Mouse (Mus musculus) testis, adult 2 months (tissue): ENCODE results near the gene Ak4. TPM values are rescaled to one million over a fixed set of nuclear protein-coding genes. Genes with fewer than 3 reads are reported as not detected.

Experiments
- H3K27ac ChIP-seq: fragments of 200-500 bp; 2 replicates; pipeline ENCODE4 v1.5.1; 2012; ENCODE audit warnings: low read depth, low read length; ENCODE audit not compliant: control insufficient read depth, insufficient read depth
- H3K27me3 ChIP-seq: fragments of 200-500 bp; 2 replicates; pipeline ENCODE4 v1.6.1; 2012; ENCODE audit warnings: mild to moderate bottlenecking, low read length, moderate library complexity; ENCODE audit not compliant: control insufficient read depth, insufficient read depth
- H3K36me3 ChIP-seq: fragments of 200-500 bp; 2 replicates; pipeline ENCODE4 v1.6.1; 2012; ENCODE audit warnings: mild to moderate bottlenecking, low read length; ENCODE audit not compliant: control insufficient read depth, insufficient read depth
- H3K4me1 ChIP-seq: fragments of 200-500 bp; 2 replicates; pipeline ENCODE4 v1.6.1; 2012; ENCODE audit warnings: low read length; ENCODE audit not compliant: control insufficient read depth, insufficient read depth
- H3K4me3 ChIP-seq: fragments of 200-500 bp; 2 replicates; pipeline ENCODE4 v1.5.1; 2012; ENCODE audit warnings: low read depth, mild to moderate bottlenecking, low read length, moderate library complexity, mixed read lengths; ENCODE audit not compliant: control insufficient read depth
- CTCF ChIP-seq: fragments of 200-500 bp; IDR thresholded peaks from 2 replicates; pipeline ENCODE4 v1.5.1; 2012; ENCODE audit warnings: low read depth, mild to moderate bottlenecking, inconsistent platforms, low read length, moderate library complexity; ENCODE audit not compliant: control insufficient read depth, insufficient read depth, insufficient replicate concordance
- POLR2A ChIP-seq: fragments of 200-500 bp; IDR thresholded peaks from 2 replicates; pipeline ENCODE4 v1.6.1; 2012; ENCODE audit warnings: low read depth, mild to moderate bottlenecking, inconsistent platforms, low read length, moderate library complexity; ENCODE audit not compliant: control insufficient read depth
- polyA plus RNA-seq: library from polyadenylated mRNA; depleted of rRNA; stranded (reverse); fragments of >200 nt; gene quantifications from 2 replicates; pipeline ENCODE4 v1.2.3, GENCODE M21; 2012

Gene Ak4
- polyA plus RNA-seq, 1 experiment = 4.2 TPM

DNA sequence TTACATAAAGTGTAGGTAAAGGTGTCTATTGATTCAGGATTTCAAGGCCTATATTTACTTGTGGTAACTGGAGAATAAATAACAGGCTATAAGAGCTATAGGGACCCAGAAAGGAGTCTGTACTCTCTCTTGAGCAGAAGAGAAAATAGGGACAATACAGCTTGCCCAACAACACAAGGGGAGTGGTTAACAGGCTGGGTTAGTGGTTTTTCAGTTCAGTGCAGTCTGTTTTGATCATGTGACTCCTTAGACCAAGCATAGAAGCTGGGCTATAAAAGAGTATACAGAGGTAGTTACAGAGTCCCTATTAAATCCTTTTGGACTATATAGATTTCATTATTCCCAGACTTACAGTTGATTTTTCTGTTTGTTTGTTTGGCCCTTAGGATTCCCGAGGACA, 41.0 kb downstream of the Ak4 start:
- Histone ChIP-seq H3K27ac (no peak overlapping the region), H3K4me1 (no peaks in the 10 kb centered on the region), H3K27me3 (no peaks in the 10 kb centered on the region), H3K4me3 (no peak overlapping the region; the same call in 1 of the 2 replicates), H3K36me3 (no peaks in the 10 kb centered on the region)
- TF ChIP-seq POLR2A (no peak), CTCF (no peak)

DNA sequence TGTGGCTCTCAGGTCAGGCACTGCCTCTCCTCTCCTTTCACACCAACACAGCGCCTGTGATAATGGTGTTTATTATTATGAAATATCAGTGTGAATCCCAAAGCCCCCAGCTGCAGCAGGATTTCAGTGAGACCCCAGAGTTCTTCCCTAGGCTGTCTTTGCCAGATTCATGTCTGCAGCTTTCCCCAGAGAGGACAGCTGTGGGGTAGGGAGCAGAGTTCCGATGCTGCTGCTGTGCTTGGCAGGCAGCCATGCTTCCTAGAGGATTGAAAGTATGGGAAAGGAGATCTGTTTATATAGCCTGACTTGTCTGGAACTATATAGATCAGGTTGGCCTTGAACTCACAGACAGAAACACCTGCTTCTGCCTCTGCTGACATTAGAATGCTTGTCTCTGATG, 43.0 kb downstream of the Ak4 start:
- H3K27me3 ChIP-seq = no peaks in the 10 kb centered on the region
- H3K27ac ChIP-seq = no peak overlapping the region
- no peaks in the 10 kb centered on the region for H3K36me3 ChIP-seq
- TF ChIP-seq POLR2A (no peak), CTCF (no peak)
- no peaks in the 10 kb centered on the region for H3K4me1 ChIP-seq
- peak overlapping the region; percentile 18; the same call in 1 of the 2 replicates for H3K4me3 ChIP-seq

DNA sequence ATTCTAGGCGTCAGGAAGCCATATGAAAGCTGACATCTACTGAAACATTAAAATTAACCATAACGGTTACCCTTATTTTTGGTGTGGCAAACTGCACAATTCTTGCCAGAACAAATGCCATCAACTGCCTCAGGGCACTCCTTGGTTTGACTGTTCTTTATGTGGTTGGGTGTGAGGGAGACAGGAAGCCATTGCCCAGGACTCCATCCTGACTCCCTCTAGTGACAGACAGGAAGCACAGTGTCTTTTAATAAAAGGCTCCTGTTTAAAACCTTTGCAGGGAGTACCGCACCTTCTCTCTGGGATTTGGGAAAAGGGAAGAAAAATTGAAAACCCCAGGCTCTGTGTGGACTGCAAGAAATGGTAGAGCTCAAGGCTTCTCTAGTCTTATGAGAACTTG, 47.2 kb downstream of the Ak4 start:
- no peak overlapping the region for H3K4me3 ChIP-seq
- H3K27ac ChIP-seq = no peak overlapping the region
- TF ChIP-seq CTCF (no peak), POLR2A (no peak)
- H3K27me3 ChIP-seq = no peaks in the 10 kb centered on the region
- no peaks in the 10 kb centered on the region for H3K4me1 ChIP-seq
- H3K36me3 ChIP-seq = no peaks in the 10 kb centered on the region

DNA sequence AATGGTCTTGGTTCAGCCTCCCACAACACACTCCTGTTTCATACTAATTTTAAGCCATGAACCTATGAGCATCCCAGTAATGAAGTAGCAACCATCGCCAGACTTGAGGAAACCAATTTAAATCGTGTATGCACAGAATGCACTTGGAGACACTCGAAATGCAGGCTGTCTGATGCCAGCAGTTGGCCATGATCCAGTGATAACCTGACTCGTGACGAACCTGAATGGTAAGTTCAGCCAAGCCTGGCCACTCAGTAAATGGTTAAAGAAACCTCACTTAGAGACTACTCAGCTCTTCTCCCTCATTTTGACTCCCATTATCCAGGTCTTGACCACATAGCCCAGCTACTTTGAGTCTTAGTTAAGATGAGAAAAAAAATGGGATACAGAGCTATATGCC, 50.2 kb downstream of the Ak4 start:
- H3K27ac ChIP-seq = no peak overlapping the region
- TF ChIP-seq POLR2A (no peak), CTCF (no peak)
- H3K36me3 ChIP-seq = no peaks in the 10 kb centered on the region
- no peak overlapping the region for H3K4me3 ChIP-seq
- H3K27me3 ChIP-seq = no peaks in the 10 kb centered on the region
- H3K4me1 ChIP-seq = no peaks in the 10 kb centered on the region

DNA sequence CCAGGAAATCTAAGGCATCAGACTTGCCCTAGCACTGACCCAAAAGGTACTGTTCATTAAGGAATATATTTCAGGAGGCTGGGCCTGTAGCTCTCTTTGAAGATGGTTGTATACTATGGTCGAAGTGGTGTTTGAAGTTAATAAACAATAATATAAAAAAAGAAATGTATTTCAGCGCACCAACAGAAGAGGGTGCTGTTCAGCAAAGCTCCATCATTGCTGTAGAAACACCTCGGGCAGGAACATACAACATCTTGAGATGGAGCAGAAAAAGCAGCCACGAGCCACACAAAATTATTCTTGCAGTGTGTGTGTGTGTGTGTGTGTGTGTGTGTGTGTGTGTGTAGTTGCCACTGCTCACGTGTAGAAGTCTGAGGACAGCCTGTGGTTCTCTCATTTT, 51.5 kb downstream of the Ak4 start:
- no peak overlapping the region for H3K27ac ChIP-seq
- TF ChIP-seq POLR2A = no peak
- TF ChIP-seq CTCF = no peak
- H3K36me3 ChIP-seq = no peaks in the 10 kb centered on the region
- no peak overlapping the region for H3K4me3 ChIP-seq
- H3K4me1 ChIP-seq = no peaks in the 10 kb centered on the region
- H3K27me3 ChIP-seq = no peaks in the 10 kb centered on the region

DNA sequence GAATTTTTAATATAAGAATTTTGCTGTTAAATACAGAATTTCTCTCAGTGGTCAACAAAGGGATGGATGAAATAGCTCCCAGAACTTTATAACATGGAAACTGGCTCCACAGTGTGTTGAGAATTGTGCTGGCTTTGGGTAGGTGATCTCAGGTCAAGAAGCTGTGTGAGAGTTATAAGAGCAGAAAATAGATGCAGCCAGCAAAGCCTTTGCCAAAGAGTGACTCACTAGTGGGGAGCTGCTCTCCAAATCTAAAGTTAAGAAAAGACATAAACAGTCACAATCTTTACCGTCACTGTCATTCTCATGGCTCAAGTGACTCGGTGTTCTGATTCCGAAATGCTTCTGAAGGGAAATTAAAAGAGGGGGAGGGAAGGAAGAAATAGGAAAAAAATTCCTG, 53.7 kb downstream of the Ak4 start:
- no peaks in the 10 kb centered on the region for H3K27me3 ChIP-seq
- H3K36me3 ChIP-seq = no peaks in the 10 kb centered on the region
- H3K4me3 ChIP-seq = no peak overlapping the region
- H3K27ac ChIP-seq = no peak overlapping the region
- H3K4me1 ChIP-seq = no peaks in the 10 kb centered on the region
- TF ChIP-seq POLR2A = no peak

DNA sequence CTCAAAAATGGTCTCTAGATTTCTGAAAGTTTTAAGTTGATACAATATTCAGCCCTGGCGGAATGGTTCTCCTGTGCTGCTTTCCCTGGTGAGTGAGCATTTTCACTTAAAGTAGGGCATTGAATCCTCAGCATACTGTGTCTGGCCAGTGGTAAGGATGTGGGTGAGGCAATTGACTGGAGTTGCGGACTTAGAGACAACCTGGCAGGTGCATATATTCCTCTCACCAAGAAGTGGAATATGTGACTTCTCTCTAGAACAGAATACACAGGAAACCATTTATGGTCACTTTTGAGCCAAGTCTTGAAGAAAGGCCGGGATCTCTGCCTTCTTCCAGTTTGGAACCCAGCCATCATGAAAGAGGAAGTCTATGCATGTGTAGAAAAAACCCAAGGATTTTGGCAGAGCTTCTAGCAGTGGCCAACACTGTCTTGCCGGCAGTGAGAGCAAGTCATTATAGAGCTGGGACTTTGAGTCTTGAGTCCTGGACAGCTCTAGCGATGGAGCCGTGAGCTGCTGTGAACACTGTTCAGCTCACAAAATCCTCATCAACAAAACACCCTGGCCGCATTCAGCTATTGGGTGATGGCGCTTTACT, 71.3 kb downstream of the Ak4 start:
- no peaks in the 10 kb centered on the region for H3K4me1 ChIP-seq
- TF ChIP-seq CTCF (no peak), POLR2A (no peak)
- H3K36me3 ChIP-seq = no peaks in the 10 kb centered on the region

DNA sequence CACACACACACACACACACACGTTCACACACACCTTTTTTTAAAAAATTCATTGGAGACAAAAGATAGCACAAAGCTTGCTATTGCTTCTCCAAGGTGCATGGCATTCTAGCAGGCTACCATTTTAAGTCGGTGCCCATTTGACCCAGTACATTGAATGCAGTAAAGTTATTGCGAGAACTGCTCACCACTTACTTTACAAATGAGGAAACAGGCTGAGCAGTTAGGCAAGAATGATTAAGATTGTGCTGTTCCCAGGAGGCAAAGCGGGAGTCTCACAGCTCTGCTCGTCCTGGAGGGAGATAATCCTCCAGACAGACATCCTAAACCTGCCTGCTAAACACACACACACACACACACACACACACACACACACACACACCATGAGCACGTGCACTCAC, 72.6 kb downstream of the Ak4 start:
- Histone ChIP-seq H3K27ac (no peak overlapping the region), H3K36me3 (no peaks in the 10 kb centered on the region), H3K4me3 (no peak overlapping the region), H3K4me1 (peaks cover 5% of the 10 kb centered on the region), H3K27me3 (no peaks in the 10 kb centered on the region)
- TF ChIP-seq POLR2A (no peak), CTCF (no peak)

More for the DNA sequence above, 71.3 kb downstream of the Ak4 start:
- no peak overlapping the region for H3K27ac ChIP-seq
- H3K27me3 ChIP-seq = no peaks in the 10 kb centered on the region
- no peak overlapping the region for H3K4me3 ChIP-seq
